Mouse (Mus musculus) urinary bladder, adult 18-20 months (tissue): ENCODE measurements around the gene Wdr44.
"Not testable (repeated sequence)": the region's sequence is repeated elsewhere in the genome, so short reads cannot be mapped to it uniquely, and the experiment has no call there.

Experiments used
- DNase-seq, 2 experiments: peaks; one replicate each; pipeline ENCODE4 v3.0.0; 2022; ENCODE audit warnings: low spot score in 2 of 2, mixed read lengths in 2 of 2

Gene Wdr44

DNA sequence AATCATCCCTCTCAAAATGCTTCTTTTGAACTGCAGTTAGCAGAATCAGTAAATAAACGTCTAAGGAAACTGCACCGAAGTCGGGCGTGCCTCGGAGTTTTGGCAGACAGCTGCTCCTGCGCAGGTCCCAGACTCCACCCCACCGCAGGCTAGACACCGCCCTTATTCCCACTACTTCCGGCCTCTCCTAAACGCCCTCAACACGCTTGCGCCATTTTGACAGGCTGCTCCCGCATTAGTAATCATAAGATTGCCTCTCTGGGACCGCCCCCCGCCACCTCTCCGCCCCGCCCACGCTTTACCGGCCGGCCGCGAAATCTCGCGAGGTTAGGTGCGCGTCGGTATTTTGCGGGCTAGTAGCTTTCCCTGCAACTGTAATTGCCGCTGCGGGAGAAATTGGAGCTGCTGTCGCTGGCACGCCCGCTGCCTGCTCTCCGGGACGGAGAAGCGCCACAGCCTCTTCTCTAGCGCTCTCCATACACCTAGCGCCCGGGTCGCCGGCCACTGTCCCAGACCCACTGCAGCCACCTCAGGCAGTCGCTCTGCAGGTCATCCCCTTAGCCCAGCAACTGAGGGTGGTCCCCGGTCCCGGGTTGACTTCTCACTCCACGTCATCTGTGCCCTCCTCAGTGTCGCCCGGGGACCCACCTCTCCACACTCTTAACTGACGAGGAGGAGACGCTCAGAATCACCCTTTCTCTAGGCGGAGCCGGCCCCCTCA, at the start of gene Wdr44:
Wdr44 (plus strand) TSS at position 330 of the 721 bp plus-strand sequence.
- DNase-seq: peak; percentile 87 to 92

DNA sequence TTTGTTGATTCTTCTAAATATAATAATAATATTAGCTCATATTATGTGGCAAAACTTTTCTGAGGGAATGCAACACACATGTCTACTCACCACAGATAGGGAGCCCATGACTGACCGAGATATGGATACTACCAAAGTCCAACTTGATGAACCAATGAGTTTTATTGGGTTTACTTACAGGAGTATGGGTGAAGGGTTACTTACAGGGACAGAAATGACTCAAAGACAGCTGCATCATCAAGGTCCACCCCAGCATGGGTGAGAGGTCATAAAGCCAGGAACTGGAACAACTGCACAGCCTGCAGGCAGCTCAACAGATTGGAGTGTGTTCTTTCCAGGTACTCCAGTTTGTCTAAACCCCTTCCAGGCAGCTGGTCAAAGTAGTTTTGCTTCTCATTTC, 44.5 kb upstream of the Wdr44 start:
- DNase-seq: no peak

DNA sequence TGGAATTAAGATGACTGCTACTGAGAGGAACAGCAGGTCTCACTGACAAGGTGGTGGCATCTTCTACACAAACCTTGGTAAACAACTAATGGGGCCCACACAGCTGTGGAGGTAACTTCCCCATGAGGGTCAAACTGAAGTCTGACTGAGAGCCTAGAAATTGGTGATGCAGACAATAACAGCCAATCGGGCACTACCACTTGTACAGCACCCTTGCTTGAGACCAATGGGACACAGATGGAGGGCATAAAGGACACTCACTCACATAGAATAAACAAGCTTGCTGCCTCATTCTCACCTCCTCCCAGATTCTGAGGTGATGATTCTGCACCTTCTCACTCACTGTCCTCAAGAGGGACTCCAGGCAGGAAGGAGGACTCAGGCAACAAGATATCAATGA, 30.6 kb upstream of the Wdr44 start:
- DNase-seq: no peak

DNA sequence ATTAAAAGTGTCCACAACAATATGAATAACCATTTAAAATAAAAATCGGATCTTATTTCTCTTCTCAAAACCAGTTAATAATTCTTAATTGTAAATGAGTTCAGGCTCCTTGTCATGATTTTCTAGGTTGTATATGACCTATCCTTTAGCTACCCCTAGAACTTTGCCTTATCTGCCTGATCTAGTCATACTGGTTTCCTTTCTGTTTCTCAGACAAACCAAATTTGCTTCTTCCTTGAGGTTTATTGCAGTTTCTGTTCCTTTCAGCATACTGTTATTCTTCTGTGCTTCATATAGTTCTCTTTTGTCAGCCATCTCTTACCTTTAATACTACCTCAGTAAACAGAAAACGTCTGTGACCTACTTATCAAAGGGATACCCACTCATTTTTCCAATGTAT, 19.7 kb upstream of the Wdr44 start:
- no peak for DNase-seq

DNA sequence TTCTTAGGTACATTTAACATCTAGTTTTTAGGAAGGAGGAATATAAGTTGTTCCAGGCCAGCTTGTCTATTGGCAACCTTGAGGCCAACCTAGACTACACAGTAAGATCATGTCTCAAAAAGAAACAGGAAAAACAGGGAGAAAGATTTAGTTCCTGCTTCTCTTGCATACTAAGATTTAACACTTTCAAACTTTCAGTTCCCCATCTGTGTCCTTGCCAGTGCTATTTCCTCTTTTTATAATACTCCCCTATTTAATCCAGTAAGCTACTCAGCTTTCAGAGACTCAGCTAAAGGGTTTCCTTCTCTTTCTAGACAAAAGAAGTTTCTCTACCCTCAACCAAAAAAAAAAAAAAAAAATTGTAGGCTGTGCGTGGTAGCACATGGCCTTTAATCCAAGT, 17.4 kb upstream of the Wdr44 start:
- DNase-seq: no peak

DNA sequence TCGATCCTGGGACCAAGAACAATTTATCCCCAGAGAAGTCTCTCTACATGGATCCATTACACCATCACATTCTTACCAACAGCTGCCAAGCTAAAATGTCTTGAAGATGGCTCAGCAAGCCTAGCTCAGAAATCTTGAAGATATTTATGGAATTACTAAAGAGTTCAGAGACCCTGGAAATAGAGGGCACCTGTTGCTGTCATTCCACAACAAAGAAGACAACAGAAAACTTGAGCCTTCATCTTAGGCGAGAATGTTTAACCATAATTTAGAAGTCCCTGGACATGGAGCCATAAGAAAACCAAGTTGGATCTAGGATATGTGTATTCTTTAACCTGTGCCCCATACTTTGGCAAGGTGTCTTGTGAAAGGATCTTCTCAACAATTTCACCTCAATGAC, 16.3 kb upstream of the Wdr44 start:
- no peak for DNase-seq

DNA sequence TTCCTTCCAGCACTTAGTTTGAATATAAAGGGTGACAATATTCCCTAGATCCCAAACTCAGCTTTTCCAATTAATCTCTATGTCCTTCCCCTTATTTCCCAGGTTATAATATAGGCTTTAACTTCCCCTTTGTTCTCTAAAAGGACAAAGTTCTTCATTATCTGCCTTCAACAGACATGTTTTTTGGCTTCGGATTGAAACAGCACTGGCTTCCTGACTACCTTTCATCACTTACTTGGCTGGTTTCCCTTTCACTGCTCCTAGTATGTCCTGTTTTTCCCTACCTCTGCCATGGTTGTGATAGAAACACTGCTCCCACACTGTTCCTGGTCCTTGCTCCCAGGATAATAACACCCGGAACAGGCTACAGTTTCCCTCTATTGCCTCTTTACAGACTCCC, 15.3 kb upstream of the Wdr44 start:
- DNase-seq: no peak

DNA sequence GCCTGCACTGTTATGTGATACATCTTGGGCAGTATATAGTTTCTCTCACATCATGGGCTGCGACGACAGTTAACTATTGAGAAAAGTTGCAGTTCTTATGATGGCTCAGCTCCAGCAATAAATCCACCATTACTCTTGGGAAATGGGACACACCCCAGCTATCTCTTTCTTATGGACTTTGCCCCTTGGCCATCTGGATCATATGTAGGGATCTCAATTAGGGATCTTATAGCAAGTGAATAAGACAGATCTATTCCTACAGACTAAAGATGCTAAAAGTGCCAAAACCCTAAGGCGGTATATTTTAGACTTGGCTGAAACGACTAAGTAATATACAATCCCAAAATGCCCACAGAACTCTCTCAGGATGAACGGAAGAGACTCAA, 522 bp upstream of the Wdr44 start:
- no peak for DNase-seq

DNA sequence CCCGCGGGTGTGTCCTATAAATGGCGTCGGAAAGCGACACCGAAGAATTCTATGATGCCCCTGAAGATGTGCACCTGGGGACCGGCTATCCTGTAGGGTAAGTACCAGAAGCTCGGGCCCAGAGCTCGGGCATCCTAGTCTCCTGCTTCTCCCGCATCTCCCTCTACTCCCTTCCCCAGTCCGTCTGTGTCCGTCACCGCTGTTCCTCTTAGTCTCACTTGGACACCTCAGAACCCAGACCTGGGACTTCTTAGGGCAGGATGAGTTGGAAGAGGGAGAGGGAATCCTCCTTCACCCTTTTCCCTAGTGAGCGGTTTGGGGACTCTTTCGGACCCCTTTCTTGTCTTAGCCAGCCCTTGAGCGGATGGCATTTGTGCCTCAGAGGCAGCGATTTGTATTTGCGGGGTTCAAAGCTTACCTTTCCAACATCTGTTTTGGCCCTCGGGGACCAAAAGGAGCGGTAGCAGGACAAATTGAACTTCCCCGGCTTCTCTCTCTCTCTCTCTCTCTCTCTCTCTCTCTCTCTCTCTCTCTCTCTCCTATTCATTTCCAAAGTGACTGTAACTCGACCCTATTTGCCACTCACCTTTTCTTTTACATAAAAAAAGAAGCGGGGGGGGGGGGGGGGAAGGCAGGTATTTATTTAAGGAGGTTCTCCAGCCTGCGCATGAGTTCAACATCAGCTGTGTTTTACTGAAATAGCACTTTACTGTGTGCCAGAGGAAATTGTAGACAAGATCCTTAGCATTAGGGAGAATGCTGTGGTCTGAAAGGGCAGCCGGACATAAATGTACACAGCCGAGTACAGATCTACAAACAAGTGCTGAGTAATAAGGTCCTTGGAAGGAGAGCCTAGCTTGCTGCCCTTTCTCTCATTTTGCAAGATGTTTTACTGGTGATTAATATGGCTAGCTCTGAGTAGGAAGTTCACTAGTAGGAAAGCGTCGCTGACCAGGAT, 871 bp downstream of the Wdr44 start:
- DNase-seq: peak in 1 of 2 experiments; percentile 30

DNA sequence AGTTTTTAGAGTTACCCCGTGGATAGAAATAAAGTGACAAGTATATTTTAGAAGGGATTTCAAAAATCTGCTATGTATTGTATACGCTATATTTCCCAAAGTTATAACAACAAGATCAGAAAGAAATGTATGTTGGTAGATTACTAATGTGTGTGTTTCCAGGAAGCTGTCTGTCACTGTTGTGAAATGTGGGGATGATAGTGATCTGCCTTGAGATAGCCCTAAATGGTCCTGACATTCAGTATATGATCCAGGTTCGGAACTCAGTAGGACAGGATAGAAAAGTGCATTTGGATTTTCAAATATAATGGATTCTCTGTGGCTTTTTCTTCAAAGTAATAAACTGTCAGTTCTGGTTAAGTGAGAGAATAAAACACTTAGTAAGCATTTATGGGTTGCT, 1.7 kb downstream of the Wdr44 start:
- no peak for DNase-seq

DNA sequence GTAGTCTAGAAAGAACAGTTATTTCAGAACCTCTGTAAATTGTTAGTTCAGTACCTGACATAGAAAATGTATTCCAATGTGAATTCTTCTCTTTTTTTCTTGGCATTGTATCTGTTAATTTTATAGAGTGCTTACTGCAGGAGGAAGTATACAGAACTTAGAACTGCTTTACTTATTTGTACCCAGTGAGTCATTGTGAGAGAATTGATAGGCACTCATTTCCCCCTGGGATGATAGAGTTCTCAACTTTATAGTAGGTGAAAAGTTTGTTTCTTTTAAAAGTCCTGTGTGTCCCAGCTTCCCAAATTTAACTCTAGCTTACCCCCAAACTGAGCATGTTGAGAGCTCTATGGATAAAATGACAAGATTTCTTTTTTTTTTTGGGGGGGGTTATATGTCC, 2.3 kb downstream of the Wdr44 start:
- no peak for DNase-seq

DNA sequence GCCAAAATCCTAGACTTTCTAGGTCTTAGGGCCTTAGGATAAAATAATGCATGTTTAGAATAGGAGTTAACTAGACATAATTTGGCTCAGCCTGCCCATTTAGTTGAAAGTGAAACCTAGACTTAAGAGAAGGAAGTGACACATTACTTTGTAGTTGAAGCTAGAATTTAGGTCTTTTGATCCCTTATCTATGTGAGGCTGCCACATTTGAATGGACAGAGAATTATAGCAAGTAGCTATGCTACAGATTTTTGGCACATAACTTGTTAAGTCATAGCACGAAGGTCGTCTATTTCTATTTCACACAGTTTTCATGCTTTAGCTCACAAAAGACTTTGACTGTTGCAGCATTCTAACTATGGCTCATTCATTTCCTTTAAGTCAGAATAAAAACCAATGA, 4.5 kb downstream of the Wdr44 start:
- DNase-seq: no peak

DNA sequence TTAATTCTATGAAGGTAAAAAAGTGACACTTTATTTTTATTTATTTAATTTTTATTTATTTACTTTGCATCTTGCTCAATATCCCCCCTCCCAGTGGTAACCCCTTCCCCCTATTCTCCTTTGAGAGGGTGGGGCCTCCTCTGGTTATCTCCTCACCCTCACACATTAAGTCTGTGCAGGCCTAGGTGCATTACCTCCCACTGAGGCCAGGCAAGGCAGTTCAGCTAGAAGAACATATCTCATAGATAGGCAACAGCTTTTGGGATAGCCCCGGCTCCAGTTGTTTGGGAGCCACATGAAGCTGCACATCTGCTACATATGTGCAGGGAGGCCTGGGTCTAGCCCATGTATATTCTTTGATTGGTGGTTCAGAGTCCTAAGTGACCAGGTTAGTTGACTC, 6.2 kb downstream of the Wdr44 start:
- DNase-seq: no peak

DNA sequence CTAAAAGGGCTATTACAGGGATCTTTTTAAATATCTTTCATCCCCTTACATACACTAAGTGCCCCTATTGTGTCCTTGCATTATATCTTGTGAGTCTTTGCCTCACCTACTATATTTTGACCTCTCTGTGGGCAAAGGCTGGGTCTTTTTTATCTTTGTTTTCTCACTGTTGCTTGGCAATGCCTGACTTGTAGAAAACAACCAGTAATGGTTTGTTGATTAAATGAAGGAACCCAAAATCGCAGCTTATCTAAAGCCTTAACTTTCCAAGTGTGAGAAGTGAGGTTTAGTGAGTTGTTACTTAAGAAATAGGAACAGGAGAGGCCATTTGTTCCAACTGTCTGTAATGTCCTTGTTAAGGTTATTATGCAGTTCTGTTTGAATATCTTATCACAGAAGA, 24.4 kb downstream of the Wdr44 start:
- no peak for DNase-seq

DNA sequence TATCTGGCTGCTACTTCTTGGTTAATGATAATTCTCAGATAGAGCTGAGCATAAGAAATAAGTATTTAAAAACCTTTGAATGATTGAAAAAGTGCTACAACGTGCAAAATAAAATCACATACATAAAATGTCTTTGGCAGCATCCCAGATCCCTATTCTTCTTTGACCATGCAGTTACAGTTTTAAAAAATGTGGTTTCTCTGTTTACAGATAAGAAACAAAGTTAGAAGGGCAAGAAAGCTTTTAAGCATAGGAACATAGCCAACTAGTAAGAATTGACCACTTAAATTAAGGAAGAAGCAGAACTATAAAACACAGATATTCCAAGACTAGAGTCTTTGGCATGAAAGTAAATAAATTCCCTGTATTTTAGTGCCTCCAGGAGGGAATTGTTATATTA, 34.6 kb downstream of the Wdr44 start:
- DNase-seq: no peak

DNA sequence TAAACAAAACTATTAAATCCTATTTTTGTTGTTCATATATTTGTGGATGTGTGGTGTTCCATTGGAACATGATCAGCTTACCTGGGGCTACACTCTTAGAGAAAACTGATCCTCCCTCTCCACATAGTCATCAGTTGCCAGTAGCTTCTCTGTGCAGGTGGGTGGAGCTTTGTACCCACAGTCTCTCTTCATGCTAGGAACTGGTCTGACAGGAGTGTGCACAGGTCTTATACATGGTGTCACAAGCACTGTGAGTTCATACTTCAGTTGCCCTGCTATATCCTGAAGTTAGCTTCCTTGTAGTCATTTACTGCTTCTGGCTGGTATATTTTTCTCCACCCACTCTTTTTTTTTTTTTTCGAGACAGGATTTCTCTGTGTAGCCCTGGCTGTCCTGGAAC, 61.8 kb downstream of the Wdr44 start:
- DNase-seq: no peak

DNA sequence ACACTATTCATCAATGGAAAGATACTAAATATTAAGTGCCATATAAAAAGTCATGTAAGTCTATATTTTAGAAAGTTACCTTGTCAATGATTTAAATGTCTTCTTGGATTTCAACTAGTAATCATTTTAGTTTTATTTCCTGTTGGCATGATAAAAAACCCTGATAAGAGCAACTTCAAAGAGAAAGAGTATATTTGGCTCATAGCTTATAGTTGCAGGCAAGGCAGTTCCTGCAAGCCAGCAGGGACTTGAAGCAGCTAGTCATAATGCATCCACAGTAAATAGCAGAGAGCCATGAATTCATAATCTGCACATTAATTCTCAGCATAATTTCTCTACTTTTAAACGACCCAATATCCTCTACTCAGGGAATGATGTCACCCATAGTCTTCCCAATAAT, 75.0 kb downstream of the Wdr44 start:
- DNase-seq: no peak

DNA sequence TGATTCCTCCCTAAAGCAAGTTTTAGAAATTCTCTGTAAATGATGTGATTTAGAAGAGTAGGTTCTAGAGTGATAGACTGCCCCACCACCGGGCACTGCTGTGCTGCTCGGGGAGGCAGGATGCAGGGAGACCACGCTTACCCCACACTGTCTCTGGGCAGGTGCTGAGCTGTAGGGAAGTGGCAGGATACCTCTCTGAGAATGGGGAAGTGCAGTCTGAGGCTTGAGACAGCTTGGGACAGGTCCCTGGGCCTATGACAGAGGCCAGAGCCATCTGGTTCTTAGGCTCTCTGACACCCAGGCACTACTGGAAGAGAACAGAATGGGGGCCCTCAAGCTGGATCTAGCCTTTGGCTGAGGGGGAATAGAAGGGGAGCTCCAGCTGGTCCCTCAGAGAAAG, 114.3 kb downstream of the Wdr44 start:
- DNase-seq: no peak

DNA sequence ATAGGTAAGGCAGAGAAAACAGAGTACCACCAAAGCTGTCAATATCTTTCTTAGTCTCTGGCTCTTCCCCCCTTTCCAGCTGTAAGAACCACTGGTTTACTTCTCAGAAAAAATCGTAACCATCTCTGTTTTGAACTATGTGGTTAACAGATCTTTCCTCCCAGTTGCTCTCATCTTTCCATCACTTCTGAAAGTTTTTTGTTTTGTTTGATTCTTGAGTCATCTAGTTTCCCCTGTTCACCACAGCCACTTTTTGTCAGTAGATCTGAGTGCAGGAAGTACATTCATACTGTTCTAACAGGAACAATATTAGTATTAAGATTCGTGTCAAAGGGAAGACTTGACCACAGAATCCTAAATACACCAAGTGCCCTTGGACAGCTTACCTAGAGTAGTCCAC, 117.5 kb downstream of the Wdr44 start:
- no peak for DNase-seq

DNA sequence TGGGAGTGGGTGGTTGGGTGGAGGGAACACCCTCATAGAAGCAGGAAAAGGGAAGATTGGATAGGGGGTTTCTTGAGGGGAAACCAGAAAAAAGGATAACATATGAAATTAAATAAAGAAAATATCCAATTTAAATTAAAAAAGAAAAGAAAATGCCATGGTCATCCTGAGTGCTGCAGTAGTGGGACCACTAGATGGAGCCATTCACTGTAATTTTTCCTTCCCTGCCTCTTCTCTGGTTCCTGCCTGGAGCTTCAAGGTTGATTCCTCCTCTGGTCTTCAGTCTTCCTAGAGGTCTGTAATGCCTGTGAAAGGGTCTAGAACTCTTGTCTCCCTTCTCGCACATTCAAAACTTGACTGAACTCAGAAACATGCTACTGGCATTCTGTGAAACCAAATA, 120.4 kb downstream of the Wdr44 start:
- not testable (repeated sequence) for DNase-seq

DNA sequence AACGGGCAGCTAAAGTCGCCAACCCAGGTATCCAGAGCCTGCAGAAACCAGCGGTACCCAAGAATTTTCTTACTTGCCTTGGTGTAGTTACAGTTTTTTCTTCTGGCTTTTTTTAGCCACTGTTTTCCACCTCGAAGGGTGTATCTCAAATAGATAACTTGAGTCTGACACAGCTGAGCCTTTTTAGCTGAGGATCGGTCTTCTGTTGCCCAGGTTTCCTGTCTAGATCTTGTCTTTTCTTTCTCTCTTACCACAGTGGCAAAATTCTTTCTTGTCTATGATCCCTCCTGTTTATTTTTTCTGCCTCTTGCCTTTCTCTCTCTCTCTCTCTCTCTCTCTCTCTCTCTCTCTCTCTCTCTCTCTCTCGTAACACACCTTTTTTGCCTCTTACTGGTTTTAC, 130.0 kb downstream of the Wdr44 start:
- not testable (repeated sequence) for DNase-seq

DNA sequence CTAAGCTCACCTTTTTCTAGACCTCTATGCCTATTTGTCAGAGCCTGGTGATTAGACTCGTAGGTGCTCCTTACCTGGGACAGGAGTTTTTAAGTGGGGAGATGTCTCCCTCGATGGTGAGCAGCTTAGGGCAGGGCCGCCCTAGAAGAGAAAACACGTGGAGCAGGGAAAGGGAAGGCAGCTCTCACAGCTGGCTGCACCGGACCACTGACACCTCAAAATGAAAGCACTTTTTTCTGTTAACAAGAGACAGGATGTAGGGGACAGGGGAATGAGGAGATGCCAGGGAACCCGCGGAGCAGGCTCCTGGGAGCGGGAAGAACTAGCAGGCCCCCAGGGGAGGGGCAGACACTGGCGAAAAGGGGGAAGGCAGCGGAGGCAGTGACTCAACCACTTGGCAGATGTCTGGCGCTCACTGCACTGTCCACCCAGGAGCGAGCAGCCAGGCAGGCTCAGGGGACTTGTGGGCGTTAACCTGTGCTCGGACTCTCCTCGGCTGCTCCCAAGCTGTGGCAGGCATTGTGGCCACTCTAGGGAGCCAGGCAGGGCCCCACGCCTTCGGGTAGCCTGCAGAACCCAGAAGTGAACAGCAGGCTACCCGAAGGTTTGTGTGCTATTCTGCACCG, 130.7 kb downstream of the Wdr44 start:
- DNase-seq: peak; percentile 5 to 13

DNA sequence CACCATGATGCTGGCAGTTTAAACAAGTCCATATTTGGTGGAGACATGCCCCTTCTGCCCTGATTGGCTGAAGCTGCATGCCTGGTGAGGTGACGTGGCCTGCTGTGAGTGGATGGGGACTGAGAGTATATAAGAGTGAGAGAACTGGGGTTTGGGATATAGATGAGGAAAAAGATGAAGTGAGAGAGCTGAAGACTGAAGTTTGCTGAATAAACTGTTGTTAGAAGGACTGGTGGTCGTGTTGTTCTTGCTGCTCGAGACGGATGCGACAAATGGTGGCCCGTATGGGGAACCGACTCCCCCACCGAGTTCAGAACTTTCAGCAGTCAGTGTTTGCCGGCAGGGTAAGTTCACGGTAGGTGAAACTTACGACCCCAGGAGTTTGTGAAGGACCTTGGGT, 140.9 kb downstream of the Wdr44 start:
- not testable (repeated sequence) for DNase-seq
